Mouse (Mus musculus) E14TG2a.4 (cell line): Measurements from ENCODE around the gene Gm37240.

Experiments
- CTCF ChIP-seq: conservative IDR thresholded peaks from 2 replicates; pipeline ENCODE4 v1.5.1; 2014; ENCODE audit warnings: low read length
- POU5F1 ChIP-seq: IDR thresholded peaks from 2 replicates; pipeline ENCODE4 v1.6.1; 2014; ENCODE audit warnings: low read length, borderline replicate concordance

DNA sequence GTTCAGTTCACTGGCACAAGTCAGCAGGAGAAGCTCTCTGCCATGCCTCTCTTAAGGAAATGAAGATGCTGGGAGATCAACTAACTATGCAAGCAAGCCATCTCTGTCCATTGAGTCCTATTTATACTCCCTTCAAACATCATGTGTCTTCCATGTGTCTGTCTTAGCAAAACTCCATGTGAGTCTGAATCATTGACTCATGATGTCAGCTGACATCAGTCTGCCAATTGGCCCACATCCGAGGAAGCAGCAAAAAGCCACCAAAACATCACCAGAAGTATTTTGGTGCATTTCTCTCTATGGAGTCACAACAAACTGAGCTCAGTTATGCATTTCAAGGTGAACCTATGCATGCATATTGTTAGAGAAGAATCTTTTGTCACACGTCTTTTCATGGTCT is 1245.9 kb downstream of the Gm37240 start:
- no peak for TF ChIP-seq POU5F1
- no peak for TF ChIP-seq CTCF
